Mouse (Mus musculus): ENCODE data around the gene Ptprb.

The Ptprb gene

DNA sequence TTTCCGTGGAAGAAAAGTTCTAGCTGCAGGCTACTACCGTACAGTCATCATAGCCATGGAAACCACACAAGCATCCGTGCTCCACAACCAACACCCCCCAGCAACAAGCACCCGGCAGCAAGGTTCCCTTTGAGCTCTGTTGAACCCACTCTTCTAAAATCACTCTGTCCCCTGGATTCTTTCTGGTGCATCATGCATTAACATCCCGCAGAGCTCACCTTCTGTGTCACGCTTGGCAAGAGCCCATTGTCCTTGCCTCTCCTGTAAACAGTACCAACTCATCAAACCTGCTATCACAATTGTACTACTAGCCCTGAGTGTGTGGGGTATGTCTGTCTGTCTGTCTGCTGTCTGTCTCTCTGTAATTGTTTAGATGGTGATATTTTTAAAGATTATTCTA, 98.8 kb downstream of the Ptprb start:
- no peak for DNase-seq (ENCODE audit: low spot score)

DNA sequence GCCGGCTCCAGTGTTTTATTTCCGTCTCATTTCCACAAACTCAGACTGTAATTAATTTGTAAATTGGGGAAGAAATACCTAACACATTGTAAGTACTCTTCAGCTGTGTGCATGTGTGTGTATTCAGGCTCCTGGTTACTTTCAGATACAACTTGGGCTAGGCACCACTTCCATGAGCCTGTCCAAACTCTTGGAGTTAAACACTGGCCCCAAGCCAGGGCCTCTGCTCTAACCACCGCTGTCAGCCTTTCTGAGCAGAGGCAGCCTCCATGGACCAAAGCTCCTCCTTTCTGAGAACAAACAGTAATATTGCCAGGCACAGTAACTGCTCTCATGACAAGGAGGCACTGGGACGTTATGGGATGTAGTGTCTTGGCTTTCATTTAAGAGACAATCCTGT, 101.5 kb downstream of the Ptprb start:
- no peak for DNase-seq (ENCODE audit: low spot score)

DNA sequence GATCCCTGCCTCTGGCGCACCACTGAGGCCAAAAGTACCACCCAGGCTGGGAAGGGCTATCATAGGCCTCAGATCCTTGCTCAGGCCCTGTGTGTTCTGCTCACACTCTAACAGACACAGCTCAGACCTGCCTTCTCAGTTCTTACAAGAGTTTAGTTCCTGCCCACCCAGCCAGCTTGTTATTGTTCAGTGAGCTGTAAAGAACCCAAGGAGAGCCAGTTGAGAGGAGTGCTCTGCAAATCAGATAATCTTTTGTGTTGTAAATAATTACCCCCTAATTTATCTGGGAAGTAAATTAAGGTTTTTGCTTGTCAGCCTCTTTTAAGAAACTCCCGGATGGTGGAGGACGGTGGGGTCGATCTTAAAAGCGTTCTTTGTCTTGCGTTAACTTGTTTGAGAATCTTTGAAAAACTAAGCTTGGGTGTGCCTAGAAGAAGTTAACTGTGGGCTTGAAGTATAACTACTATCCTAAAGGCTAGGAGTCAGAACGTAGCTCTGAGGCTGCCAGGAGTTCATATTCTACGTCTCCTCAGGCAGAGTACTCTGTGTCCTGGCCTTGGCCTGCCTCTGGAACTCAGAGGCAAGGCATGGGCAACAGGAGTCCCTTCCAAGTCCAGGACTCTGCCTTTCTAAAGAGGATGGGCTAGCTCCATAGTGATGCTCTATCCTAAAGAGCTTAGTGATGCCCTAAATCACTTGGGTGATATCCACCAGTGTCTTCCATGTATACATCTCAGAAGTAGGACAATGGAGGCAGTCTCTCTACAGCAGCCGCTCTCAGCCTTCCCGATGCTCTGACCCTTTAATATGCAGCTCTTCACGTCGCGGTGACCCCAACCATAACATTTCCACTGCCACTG, 107.7 kb downstream of the Ptprb start:
- no peak for DNase-seq (ENCODE audit: low spot score)

DNA sequence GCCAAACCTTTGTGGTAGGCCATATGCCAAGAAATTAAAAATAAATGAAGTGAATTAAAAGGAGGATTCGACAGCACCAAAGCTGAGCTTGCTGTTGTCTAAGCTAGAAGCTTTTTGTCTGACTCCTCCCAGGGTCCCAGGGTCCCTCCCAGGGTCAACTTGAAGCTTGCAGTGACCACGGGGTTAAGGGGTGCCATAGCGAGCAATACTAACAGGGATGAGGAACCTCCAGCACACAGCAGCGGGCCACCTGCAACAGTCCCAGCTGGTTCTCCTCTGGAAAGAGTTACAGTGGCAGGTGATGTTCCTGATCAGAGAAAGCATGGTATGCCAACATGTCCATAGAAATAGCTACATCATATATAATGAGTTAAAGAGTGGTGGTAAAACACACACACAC, 109.1 kb downstream of the Ptprb start:
- DNase-seq (ENCODE audit: low spot score) = no peak

DNA sequence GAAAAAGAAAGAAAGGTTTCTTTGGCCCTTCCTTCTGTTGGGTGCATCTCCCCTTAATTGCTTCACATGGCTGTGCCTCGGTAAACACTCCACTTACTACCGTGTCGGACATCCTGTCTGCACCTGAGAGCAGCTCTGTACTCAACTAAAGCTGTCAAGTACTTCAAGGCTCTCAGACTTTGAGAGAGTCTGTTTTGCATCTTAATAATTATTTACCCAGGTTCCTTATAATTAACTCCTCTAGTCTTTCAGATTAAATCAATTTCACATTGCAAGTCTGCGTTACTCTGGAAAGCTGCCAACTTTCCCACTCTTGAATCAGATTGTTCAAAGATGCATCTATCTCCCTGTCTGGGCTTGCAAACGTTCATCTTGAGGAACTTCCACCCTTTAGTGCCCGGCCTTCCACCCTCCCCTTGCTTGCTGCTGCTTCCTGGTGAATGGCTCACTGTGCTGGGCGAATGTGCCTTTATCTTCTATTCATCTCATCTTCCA, 111.1 kb downstream of the Ptprb start:
- no peak for DNase-seq (ENCODE audit: low spot score)

DNA sequence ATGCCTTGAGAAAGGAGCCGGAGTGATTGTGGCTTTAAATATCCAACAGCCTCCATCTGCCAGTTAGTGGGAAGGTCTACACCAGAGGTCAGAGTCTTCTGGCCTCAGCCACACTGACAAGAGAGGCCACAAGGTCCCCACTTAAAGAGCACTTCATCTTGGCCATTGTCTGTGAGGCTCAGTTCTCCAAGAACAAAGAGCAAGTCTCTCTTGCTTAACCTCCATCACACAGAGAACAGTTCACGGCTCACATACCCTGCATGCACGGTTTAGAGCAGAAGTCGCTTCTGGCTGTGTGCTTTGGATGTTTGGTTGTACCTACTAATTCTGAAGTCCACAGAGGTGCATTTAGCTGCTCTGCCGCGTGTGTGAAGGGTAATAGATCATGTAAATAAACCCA, 113.5 kb downstream of the Ptprb start:
- no peak for DNase-seq (ENCODE audit: low spot score)

DNA sequence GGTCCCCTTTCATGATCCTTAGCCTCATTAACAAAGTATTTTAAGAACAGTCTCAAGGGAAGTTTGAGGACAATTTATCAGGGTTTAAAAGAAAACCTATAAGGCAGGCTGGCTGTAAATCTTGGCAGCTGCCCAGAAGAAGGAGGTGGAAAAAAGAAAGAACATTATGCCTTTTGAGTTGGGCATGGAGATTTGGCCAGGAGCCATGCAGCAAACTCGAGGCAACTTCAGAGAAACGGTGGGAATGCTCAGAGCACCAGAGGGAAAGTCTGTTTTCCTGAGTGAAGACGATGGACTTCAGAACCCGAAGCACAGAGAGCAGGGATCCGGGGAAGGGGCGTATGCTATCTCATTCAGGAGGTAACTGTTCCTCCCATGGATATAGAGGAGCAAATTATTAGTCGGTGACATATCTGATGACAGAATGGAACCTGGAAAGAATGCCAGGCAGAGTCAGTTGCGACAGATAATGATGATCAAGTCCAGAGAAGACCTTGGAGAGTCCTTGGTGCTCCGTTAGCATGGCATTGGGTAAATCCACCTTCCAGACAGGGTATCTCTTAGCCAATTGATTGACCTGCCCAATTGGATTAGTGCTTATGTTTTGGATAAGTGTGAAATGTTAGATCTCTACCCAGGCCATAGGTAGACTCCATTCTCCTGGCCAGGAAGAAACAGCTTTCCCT, 118.6 kb downstream of the Ptprb start:
- DNase-seq (ENCODE audit: low spot score) = no peak

DNA sequence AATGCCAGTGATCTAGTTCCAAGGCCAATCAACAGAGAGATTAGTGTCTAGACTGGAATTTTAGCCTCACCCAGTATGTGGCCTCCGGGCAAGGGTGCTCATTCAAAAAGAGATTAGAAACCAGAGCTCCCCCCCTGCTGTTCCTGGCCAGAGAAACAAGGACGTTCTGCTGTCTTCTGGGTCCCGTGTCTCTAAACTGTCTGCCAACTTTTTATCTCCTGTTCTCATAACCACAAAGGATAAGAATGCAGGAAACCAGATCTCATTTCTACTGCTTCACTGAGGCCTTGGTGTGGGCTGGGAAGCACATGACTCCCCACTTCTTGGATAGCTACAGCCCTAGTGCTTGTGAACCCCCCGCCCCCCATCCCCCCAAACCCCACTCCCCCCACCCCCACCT, 119.3 kb downstream of the Ptprb start:
- DNase-seq (ENCODE audit: low spot score) = no peak

DNA sequence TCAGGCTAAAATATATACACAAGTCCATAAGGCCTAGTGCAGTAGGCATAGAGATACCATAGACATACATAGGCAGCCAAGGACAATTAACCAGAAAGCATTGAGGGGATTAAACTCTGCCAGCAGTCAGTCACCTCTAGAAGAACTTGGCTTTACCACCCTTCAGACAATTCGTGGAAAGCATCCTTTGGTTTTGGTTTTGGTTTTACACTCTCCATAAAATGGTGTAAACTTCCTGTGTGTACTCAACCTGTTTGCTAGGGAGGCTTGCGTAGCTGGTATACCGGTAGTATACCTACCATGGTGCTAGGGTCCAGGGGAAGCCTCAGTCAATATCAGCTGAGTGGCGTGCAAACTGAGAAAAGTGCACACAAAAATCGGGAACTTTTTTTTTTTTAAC, 121.0 kb downstream of the Ptprb start:
- DNase-seq (ENCODE audit: low spot score) = no peak

DNA sequence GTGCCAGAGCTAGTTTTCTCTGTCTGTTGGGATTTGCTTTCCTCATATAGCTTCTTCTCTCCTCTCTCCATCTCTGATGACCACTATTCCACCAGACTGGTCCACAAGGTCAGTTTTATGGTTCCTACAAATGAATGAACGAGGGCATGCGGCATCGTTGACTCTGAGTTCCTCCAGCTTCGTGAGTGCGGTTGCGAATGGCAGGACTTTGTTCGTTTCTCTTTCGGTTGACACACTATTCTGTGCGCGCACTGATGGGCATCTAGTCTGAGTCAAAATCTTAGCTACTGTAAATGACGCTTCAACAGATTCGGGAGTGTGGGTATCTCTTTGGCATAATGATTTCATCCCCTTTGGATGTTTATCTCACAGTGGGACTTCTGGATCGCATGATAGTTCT, 121.6 kb downstream of the Ptprb start:
- DNase-seq (ENCODE audit: low spot score) = no peak

DNA sequence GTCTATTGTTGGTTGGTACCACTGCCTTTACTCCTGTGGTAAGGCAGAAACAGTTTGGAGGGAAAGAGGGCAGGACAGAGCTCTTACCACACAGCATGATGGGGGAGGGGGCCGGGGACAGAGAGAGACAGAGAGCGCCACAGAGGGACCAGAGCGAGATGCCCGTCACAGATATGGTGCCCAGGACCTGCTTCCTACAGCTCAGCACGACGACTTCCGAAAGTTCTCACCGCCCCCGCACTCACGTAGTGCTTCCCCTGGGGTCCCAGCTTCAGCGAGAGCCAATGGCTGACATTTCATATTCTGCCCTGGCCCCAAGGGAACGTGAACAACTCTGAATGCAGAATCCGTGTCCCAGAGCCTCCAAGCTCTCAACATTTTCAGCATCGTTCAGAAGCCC, 122.2 kb downstream of the Ptprb start:
- no peak for DNase-seq (ENCODE audit: low spot score)

DNA sequence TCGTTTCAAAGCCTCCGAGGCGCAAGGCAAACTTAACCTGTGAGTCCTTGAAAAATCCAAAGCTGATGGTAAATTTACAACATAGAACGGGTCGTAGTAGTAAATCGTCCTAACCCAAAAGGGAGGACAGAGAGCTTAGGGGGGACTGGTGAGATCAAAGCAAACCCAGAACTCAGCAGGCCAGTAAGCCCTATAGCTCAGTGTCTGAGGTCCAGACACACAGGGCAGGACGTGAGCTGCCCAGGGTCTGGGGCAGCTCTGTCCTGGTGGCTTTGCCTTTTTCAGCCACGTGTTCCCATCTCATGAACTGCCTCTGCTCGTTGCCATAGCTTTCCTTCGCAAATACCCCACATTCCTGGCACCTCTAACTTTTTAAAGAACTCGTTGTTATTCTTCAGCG, 122.7 kb downstream of the Ptprb start:
- no peak for DNase-seq (ENCODE audit: low spot score)

DNA sequence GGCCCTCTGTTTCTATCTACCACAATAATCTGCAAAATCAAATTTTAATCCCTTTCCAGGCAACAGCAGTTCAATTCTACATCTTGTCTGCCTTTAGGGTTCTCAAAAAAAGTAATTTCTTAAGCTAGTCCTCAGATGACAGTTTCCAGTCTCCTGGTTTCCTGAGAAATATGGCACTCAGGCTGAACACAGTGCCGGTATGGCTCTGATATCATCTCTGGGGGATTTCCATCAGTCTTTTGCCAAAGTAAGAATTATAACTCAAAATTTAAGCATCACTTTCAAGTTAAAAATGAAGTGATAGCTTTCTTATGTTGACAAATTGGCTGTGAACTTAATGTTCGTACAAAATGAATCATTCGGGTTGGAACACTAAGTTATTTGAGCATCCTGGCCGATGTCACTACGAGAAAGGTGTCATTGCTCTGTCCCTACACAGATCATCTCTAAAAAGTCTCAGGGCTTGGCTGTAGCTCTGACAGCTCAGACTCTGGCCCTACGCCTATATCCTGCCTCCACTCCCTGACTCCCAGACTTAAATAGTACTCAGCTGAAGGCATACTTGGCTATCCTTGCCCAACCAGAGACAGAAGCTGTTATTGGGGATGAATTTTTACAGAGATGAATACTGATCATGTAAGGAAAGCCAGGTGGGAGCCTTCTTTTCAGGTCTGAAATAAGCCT, 127.6 kb downstream of the Ptprb start:
- no peak for DNase-seq (ENCODE audit: low spot score)

DNA sequence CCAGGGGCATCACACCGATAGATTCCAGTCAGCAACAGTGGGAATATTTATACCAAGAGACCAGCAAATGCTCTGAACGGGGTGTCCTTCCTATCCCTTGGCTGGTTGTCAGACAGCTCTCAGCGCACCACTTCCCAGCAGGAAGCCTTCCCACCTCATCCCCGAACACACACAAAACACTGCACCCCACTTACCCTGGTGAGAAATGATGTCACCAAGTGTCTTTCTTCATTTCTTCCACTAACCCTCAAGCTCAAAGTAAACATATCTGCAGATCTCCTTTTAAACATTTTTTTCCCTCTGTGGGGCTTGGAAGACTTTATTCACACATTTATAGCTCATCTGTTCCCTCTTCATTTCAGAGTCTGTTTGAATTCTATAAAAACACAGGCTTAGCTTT, 128.4 kb downstream of the Ptprb start:
- no peak for DNase-seq (ENCODE audit: low spot score)

DNA sequence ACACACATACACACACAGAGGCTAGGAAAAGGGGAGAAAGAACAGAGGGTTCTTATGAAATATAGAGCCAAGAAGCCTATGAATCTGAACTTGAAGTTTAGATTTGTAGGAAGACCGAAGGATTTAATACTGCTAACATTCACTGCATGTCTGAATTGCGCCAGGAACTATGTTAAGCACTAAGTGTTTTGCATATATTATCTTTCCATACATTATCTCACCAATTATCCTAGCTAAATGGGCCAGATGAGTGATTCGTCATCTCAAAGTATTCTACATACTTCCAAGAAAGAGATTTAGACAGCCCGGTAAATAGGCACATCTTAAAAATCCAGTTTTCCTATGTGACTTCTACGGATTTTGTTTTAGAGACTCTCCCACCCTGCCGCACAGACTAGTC, 129.7 kb downstream of the Ptprb start:
- DNase-seq (ENCODE audit: low spot score) = no peak

DNA sequence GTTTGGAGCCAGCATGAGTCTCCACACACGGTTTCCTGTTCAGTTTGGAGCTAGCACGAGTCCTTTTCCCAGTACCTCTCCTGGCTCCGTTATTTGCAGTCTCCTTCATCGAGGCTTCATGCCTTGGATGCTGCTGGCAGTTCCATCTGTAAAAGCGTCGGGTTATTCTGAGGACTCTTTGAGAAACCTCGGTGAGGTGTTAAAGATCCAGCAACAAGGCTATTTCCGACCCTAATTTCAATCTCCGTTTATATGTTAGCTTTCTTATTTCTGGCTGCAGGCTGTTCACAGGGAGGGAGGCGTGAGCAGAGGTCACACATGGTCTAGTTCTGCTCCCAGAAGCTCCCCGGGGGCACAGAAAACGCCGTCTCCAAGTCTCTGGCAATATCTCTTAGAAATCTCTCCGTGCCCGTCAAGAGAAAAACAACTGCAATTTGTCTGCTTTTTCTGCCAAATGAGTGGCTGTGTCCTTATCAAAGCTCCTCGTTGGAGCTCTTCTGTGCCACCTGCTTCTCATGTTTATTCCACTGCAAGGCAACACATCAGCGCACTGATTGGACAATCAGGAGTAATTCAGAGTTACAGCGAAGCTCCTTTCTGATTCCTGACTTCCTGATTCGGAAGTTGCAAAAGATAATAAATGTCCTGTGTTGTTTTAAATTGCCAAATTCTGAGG, 132.5 kb downstream of the Ptprb start:
- no peak for DNase-seq (ENCODE audit: low spot score)

DNA sequence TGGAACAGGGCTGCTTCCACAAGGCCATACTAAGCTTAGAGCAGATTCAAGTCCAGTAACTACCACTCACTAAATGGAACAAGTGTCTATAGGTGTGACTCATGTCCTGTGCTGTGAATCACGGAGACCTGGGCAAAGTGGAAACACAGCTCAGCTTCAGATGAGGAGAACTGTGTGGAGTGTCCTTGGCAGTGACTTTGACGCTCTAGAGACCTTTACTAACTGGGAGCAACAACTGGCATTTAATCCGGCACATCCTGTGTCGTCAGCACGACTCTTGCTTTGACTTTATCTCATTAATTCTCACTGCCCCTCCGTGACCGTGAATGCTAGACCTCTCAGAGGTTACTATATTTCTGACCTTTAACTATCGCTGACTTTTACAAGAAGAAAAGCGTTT, 135.5 kb downstream of the Ptprb start:
- DNase-seq (ENCODE audit: low spot score) = no peak

DNA sequence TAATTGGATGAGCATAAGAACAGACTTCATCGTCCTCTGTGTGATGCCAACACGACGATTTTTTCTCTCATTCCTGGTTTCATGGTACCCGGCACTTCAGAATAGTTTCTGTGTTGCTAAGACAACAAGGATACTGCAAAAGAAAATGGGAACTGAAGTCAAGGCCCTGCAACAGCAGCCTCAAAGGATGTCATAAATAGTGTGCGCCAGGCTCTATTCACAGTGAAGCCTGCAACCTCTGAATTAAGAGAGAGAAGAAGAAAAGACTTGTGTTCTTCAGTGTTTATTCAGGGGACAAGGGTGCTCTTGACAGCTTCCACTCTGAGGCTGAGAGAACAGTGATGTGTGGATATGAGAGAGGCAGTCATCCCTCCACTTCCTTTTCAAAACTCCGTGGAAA, 140.8 kb downstream of the Ptprb start:
- DNase-seq (ENCODE audit: low spot score) = no peak

DNA sequence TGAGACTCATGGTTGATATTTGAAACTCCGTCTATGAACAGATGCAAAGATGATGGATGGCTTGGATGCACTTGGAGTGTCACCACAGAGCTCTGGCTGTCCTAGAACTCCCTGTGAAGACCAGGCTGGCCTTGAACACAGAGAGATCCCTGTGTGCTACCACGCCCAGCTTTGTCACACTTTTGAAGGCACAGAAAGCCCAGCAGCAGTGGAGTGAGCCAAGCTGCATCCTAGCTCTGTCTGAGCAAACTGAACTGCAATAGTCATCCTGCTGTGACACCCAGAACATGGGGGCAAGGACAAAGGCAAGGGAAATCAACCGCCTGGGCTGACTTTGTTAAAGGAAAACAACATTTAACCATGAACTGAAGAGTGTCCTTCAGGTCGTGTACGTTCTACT, 141.4 kb downstream of the Ptprb start:
- no peak for DNase-seq (ENCODE audit: low spot score)

DNA sequence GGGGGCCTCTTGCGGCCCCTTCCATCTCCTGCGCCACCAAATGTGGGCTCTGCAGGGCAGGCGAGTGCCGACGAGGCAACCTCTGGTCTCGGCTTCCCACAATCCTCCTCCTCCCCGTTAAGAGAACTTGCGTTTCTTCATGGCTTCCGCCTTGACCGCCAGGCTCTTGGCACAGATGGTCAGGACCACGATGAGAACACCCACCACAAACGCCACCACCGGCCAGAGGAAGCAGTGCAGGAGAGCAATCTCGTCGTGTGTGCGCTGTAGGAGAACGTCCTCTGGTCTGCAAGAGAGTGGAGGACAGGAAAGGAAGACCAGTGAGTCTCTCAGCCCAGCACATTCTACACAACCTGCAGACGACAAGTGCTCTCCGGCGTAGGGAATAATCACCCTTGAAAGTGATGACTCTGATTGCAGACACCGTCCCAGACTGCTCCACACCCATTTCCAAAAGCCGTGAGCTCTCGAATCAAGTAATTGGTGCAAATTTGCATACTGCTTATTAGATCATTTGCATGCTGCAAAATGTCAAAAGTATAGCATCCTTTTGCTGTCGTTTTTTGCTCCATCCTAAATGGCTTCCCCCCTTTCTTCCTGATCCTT, 142.9 kb downstream of the Ptprb start:
- no peak for DNase-seq (ENCODE audit: low spot score)

DNA sequence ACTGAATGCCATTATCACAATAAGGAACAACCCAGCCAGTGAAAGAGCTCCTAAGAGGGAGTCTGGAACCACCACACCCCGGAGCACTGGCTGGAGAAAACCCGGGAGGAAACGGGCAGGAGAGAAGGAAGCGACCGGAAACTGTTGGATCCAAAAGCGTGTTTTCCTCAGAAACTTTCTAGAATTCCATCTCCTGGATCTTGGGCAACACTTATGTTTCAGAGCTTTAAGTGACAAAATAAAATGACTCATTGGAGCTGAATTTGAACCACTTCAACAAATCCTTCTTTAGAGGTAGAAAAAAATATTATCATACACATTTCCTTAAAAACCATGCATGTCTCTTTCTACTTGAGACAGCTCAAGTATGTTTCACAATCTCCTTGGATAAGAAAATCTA, 145.7 kb downstream of the Ptprb start:
- no peak for DNase-seq (ENCODE audit: low spot score)

DNA sequence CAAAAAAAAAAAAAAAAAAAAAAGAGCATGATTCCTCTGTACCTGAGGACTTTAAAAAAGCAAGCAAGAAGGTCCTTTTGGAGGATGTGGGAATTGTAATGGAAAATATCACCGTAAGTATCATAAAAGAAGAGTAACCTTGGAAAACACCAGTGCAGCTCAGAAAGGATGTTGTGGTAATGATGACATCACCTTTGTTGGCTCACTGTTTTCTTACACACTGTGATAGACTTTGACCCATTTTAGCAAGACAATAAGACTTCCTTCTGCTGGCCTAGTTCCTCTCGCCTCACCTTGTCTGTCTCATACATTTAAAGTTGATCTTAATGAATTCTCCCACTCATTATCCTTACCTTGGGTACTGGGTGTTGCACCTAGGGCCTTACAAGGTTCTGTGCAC, 147.2 kb downstream of the Ptprb start:
- DNase-seq (ENCODE audit: low spot score) = no peak
